Mouse (Mus musculus) ovary, postnatal 14 days (tissue): Measurements from ENCODE around the gene Ninj2.

Experiments used
- DNase-seq: peaks from one replicate; pipeline ENCODE4 v3.0.0; 2022; ENCODE audit warnings: low spot score

Gene Ninj2

GRCm38 (mm10) chr6:120134748-120135147, 41.6 kb downstream of the Ninj2 start:
- DNase-seq: no peak

GRCm38 (mm10) chr6:120145439-120145838, 52.3 kb downstream of the Ninj2 start:
- DNase-seq: no peak

GRCm38 (mm10) chr6:120146676-120147075, 53.5 kb downstream of the Ninj2 start:
- DNase-seq: no peak

GRCm38 (mm10) chr6:120147411-120147810, 54.3 kb downstream of the Ninj2 start:
- DNase-seq: no peak

- no peak for DNase-seq
These were observed 55.7 kb downstream of the Ninj2 start for GRCm38 (mm10) chr6:120148716-120149392.

- DNase-seq: no peak
These were observed 56.4 kb downstream of the Ninj2 start for GRCm38 (mm10) chr6:120149458-120150120.

- no peak for DNase-seq
These were observed 57.1 kb downstream of the Ninj2 start for GRCm38 (mm10) chr6:120150206-120150605.

- DNase-seq: no peak
These were observed 58.5 kb downstream of the Ninj2 start for GRCm38 (mm10) chr6:120151616-120152053.

GRCm38 (mm10) chr6:120152739-120153696, 59.9 kb downstream of the Ninj2 start:
- no peak for DNase-seq

- DNase-seq: no peak
These were observed 61.6 kb downstream of the Ninj2 start for GRCm38 (mm10) chr6:120154526-120155309.

- no peak for DNase-seq
These were observed 62.4 kb downstream of the Ninj2 start for GRCm38 (mm10) chr6:120155510-120155909.

GRCm38 (mm10) chr6:120157479-120157878, 64.3 kb downstream of the Ninj2 start:
- DNase-seq: no peak

GRCm38 (mm10) chr6:120159133-120159901, 66.2 kb downstream of the Ninj2 start:
- DNase-seq: peak; percentile 41

- DNase-seq: no peak
These were observed 69.8 kb downstream of the Ninj2 start for GRCm38 (mm10) chr6:120162928-120163327.

GRCm38 (mm10) chr6:120164765-120165164, 71.6 kb downstream of the Ninj2 start:
- no peak for DNase-seq

GRCm38 (mm10) chr6:120167574-120167973, 74.4 kb downstream of the Ninj2 start:
- no peak for DNase-seq

- DNase-seq: no peak
These were observed 79.3 kb downstream of the Ninj2 start for GRCm38 (mm10) chr6:120172294-120173017.

GRCm38 (mm10) chr6:120174028-120174601, 81.0 kb downstream of the Ninj2 start:
- no peak for DNase-seq

- no peak for DNase-seq
These were observed 81.5 kb downstream of the Ninj2 start for GRCm38 (mm10) chr6:120174602-120175115.

GRCm38 (mm10) chr6:120175650-120176049, 82.5 kb downstream of the Ninj2 start:
- no peak for DNase-seq
